Mouse (Mus musculus) cerebellum, adult 2 months (tissue): Measurements from ENCODE around the gene Jak1.

ENCODE experiments used
- CTCF ChIP-seq: fragments of 200-500 bp; IDR thresholded peaks from 2 replicates; pipeline ENCODE4 v1.5.1; 2011; ENCODE audit warnings: low read depth, mild to moderate bottlenecking, control low read depth, low read length, moderate library complexity, borderline replicate concordance; ENCODE audit not compliant: insufficient read depth
- POLR2A ChIP-seq: fragments of 200-500 bp; IDR thresholded peaks from 2 replicates; pipeline ENCODE4 v1.6.1; 2011; ENCODE audit warnings: low read length, control low read depth, borderline replicate concordance; ENCODE audit not compliant: insufficient read depth

GRCm38 (mm10) chr4:101185216-101185615 lies 79.9 kb downstream of the Jak1 start:
- TF ChIP-seq CTCF (no peak), POLR2A (no peak)
